Mouse (Mus musculus) lung, adult 18-20 months (tissue): Measurements from ENCODE around the gene Gm45021.

Experiments
- DNase-seq, 2 experiments: peaks; one replicate each; pipeline ENCODE4 v3.0.0; 2022; ENCODE audit warnings: mixed read lengths in 2 of 2

Gm45021 gene

GRCm38 (mm10) chr6:48589194-48589750 is at the start of gene Gm45021:
Gm45021 (plus strand) TSS chr6:48589610.
- DNase-seq: no peak

DNA sequence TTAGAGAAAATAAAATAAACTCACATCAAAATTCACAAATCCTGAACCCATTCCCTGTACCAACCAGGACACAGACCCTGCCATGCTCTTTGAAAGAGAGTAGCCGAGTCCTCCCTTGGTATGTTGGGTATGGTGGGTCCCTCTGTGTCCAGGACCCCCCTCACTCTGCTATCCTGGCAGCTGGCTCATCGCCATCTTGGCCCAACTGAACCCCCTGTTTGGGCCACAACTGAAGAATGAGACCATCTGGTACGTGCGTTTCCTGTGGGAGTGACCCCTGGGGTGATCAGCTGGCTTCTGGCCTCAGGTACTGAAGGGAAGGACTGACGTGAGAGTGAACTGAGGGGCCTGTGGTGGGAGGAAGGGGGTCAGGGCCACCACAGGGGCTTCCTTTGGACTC is 49.5 kb upstream of the Gm45021 start:
- no peak for DNase-seq

DNA sequence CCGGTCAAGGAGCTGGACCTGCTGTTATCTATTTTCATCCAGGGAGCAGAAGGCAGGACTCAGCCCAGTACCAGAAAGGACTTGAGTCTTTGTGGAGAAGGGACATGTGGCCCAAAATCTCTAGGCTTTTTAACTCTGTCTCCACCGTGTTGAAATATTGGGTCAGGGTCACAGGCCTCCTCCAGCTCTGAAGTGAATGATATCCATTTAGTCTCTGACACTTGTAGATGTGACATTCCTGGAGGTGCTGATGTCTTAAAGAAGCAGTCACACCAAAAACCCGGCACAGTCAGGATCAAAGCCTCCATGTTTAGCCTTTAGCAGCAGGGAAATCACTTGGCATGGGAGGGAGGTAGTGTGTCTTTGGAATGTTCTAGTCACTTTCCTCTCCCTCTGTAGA is 48.7 kb upstream of the Gm45021 start:
- no peak for DNase-seq

DNA sequence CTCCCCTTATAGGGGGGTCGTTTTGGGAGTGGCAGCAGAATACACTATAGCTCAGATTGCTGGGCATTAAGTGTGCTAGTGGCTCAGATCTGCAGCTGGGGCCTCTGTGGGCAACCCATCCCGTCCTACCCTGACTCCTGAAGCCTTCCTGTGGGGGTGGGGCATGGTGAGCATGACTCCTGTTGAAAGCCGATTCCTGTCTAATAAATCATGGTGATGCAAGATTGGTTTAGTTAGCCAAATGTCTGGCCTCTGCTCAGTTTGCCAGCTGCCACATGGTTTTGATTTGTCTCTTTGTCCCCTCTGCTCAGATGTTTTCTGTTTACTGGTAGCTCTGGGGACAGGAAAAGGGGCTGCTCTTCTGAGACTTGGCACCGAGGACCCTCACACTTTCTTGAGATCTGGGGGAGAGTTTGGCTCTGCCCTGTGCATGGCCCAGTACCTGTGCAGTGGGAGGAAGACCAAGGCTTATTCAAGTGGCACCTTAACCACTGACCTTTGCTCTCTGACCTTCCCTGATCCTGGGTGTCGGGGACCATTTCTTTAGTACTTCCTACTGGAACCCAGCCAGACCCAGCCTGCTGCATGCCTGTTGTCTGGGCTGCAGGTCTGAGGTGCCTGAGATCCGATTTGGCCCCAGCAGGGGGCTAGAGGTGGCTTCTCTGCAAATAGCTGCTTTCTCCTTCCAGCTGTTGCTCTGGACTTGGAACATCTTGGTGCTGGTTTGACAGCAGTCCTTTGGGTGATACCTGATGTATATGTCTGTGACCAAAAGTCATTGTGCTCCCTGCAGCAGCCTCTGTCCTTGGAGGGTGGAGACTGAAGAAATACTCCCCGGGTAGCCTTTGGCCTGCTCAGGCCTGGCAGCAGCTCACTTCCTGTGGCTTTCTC is 47.6 kb upstream of the Gm45021 start:
- peak; percentile 34 to 51 for DNase-seq

DNA sequence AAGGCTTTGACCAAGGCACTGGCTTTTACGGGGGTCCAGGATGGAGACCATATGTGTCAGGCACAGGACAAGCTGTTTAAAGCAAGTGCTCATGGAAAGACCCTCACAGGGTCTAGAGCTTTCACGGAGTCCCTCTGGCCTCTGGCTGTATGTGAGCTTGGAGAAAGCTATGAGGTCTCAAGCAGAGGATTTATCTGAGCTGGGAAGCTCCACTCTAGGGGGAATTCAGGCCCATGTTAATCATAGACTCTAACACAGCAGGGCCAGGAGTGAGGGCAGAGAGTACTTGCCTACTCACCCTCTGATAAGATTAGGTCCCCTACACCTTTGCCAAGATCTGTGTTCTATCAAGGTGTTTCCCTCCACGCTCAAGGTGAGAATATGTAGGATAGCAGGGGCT is 46.8 kb upstream of the Gm45021 start:
- DNase-seq: no peak

DNA sequence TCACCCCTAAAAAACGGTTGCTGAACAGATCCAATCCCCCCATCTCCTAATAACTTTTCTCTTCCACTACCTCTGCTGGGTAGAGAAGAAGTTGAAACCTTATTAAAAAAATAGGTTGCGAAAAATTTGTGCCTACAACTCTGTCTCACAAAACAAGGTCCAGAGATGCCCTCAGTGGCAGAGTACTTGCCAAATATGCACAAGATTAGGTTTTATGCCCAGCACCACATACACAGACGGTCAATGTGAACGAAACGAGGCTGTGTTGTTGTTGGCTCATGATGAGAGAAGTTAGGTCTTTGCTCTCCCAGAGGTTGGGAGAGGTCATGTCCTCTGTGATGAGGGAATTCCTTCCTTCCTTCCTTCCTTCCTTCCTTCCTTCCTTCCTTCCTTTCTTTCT is 44.2 kb upstream of the Gm45021 start:
- DNase-seq: no peak

DNA sequence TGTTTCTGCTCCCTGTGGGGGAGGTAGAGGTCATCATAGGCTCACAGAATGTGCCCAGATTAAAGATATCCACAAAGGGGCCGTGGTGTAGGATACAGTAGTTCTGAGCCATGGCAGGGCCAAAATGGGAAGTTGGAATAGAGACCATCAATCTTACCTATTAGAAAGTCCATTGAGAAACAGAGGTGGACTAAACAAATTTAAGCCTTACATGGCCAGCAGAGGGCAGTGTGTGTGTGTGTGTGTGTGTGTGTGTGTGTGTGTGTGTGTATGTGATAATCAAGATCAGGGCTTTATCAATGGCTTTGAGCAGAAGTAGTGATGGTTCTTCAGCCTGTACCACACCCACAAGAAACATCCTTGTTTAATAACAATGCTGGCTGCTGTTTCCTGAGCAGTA is 43.1 kb upstream of the Gm45021 start:
- peak in 1 of 2 experiments; percentile 48 for DNase-seq

GRCm38 (mm10) chr6:48546858-48547257 is 42.6 kb upstream of the Gm45021 start:
- DNase-seq: peak; percentile 38 to 69

DNA sequence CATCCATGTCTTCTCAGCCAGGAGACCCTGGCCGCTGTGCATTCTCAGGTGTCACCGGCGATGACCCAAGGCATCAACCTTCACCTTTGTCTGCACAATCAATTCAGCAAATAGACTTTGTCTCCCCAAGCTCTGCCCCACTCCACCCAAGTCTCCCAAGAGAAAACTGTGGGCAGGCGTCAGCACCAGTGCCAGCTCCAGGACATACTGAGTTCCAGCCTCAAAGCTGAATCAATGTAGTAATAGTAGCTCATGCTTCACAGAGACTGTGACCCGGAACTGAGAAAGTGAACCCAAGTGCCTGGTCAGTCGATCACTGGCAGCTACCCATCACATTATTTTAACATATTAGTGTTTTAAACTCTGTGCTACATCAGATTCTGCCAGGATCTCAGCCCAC is 41.1 kb upstream of the Gm45021 start:
- no peak for DNase-seq

GRCm38 (mm10) chr6:48552918-48553317 is 36.5 kb upstream of the Gm45021 start:
- peak; percentile 27 to 36 for DNase-seq

DNA sequence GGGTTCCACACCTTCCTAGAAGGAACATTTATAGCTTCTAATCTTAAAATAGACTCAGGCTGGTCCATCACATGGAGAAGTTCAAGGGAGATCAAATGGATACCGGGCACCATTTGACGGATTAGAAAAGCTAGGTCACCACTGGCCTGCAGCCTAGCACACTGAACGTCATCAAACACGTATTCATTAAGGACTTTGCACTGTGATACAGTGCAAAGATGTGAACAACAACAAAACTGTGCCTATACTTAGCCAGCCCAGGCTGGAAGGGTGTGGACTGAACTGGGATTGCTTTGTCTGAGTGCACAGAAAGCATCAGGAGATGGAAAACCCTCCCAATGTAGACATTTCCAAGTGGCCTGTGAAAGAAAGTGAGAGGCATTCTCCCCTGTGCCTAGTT is 35.6 kb upstream of the Gm45021 start:
- DNase-seq: no peak

- DNase-seq: peak; percentile 98 to 99
Observed at GRCm38 (mm10) chr6:48554280-48555103, 34.9 kb upstream of the Gm45021 start, which contains the start of gene Lrrc61. Lrrc61 (plus strand) TSS chr6:48554796.

DNA sequence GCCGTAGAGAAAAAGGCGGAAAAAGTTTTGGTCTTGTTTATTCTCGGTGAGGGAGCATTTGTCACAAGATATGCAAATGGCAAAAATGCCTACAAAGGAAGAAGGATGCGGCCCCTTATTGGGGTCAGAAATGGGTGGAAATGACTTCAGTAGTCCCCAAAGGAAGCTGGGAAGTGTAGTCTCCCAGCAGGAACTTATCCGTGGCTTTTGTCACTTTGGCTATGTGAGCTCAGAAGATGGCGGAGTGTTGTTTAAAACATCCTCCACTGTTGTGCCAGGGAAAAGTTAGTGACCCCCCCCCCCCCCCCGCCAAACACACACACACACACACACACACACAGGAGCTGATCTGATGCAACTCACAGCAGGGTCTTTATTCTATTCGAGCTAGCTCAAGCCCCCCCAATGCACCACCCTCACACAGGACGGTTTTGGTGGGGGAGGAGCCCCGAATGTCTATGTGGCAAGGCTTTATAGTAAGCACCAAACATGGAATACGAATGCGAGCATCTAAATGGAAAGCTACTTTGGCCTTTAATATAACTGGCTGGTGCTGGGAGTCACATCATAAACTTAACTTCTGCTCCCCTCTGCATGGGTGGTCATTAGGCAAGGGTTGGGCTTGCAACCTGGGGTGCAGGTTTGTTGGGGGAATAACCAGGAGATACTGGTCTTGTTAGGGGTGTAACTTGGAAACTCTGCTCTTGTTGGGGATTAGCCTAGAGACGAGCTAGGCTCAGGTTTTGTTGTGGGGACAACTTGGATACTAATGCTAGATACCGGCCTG is 34.1 kb upstream of the Gm45021 start:
- DNase-seq: peak; percentile 66 to 83

DNA sequence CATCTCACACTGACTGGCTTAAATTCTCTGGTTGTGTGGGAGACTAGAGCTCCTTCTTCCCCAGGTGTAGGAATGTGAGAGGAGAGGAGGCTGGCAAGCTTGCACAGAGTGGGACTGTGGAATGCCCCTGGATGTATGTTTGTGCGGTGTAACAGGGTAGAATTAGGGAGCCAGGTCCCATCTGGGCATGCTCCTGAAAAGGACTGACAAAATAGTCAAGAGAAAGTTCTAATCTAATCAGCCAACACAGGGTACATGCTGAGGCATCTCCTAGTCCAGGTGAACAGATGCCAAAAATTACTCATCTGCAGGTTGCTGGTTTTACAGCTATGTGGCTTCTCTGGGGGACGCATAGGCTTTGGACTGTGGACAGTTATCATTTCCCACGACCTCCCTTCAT is 33.5 kb upstream of the Gm45021 start:
- DNase-seq: no peak

- no peak for DNase-seq
Observed at GRCm38 (mm10) chr6:48565693-48566310, 23.6 kb upstream of the Gm45021 start.

- DNase-seq: peak; percentile 50 to 53
Observed at GRCm38 (mm10) chr6:48566312-48566711, 23.1 kb upstream of the Gm45021 start.

GRCm38 (mm10) chr6:48568036-48568984 is 21.1 kb upstream of the Gm45021 start:
- DNase-seq: peak in 1 of 2 experiments; percentile 30

DNA sequence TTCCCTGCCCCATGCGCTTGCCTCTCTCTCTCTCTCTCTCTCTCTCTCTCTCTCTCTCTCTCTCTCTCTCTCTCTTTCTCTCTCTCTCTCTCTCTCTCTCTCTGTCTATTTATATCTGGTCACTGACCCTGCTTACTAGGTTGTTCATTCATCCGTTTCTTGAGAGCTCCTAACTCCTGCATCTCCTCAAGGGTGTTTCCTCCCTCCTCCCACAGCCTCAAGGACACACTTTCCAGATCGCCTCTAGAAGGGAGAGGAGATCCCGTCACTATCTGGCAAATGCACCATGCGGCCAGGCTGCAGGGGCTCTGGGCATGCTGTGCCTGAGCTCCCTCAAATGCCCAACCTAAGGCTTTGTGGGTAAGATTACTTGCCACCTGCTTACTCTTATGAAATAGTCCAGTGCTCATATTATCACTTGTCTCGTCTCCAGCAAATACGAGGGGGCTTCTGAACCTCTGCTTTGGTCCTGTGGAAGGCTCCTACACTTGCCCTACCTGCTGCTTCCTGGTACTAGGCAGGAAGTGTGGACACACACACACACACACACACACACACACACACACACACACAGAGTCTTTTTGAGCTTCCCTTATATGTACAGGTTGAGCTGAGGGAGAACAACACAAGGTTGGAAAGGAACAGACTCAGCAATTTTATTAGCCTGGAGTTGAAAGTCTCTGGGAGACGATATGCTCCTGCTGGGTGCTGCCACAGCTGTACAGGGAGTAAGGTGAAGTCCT is 20.2 kb upstream of the Gm45021 start:
- DNase-seq: no peak

- no peak for DNase-seq
Observed at GRCm38 (mm10) chr6:48572014-48572413, 17.4 kb upstream of the Gm45021 start.

GRCm38 (mm10) chr6:48572572-48573061 is 16.8 kb upstream of the Gm45021 start, which contains the start of gene Rarres2:
Rarres2 (minus strand) TSS chr6:48572789.
- peak; percentile 59 to 62 for DNase-seq
